Mouse (Mus musculus): ENCODE data around the gene Trpm1. TPM values are rescaled to one million over a fixed set of nuclear protein-coding genes. Genes with fewer than 3 reads are reported as not detected.

The Trpm1 gene
- polyA plus RNA-seq, 1 experiment: 0.41 TPM

DNA sequence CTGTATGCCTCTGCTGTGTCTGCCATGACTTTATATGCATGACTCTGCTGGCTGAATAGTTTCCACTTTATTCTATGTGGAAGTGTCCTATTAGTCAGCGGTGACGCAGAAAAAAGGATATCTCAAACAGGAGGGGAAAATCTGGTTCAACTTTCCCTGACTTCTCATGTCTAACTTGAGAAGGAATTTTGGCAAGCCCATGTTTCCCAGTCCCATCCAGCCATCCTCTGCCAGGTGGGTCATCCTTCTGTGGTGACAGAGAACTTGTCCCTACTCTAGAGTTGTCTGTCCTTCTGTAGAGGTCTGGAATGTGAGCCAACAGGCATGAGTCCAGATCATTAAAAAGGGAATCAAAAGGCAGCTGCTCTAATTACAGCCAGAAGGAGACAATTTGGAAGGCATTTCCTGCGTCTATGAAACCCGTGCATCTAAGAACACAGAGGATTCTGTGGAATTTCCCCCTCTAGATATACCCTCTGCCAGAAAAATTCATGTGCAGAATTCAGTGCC is 86.2 kb downstream of the Trpm1 start:
- no peak for DNase-seq
- H3K4me1 ChIP-seq (ENCODE audit: control insufficient read depth, insufficient read depth, low read length): no peaks in the 10 kb centered on the region
- TF ChIP-seq POLR2A (IDR thresholded peaks at IDR 0.05; ENCODE audit: borderline replicate concordance, extremely low read depth, low read depth, low read length) (no peak), CTCF (IDR thresholded peaks at IDR 0.05; ENCODE audit: insufficient read depth, low read length) (no peak)
- H3K4me3 ChIP-seq (replicated peaks; ENCODE audit: extremely low read depth, low read depth, low read length): no peak overlapping the region
- 61% methylated on average over 4 of the region's 4 CpGs for WGBS

DNA sequence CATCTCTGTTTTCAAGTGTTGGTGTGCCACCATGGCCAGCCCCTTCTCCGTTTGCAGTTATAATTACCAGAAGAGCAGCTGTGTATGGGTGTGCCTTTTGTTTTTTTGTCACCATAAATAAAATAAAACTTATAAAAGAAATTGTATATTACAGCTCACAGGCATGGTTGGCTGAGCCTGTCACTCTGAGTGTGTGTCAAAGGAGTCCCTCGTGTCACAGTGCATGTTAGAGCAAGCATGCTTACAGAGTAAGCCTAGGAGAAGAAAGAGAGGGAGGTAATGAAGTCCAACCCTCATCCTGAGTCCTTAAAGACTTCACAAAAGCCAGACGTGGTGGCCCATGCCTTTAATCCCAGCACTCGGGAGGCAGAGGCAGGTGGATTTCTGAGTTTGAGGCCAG is 88.8 kb downstream of the Trpm1 start:
- WGBS: 76% methylated on average over 4 of the region's 4 CpGs
- Histone ChIP-seq H3K4me3 (replicated peaks; ENCODE audit: extremely low read depth, low read depth, low read length) (no peak overlapping the region), H3K4me1 (ENCODE audit: control insufficient read depth, insufficient read depth, low read length) (no peaks in the 10 kb centered on the region)
- DNase-seq: no peak
- TF ChIP-seq POLR2A (IDR thresholded peaks at IDR 0.05; ENCODE audit: borderline replicate concordance, extremely low read depth, low read depth, low read length) (no peak), CTCF (IDR thresholded peaks at IDR 0.05; ENCODE audit: insufficient read depth, low read length) (no peak)

DNA sequence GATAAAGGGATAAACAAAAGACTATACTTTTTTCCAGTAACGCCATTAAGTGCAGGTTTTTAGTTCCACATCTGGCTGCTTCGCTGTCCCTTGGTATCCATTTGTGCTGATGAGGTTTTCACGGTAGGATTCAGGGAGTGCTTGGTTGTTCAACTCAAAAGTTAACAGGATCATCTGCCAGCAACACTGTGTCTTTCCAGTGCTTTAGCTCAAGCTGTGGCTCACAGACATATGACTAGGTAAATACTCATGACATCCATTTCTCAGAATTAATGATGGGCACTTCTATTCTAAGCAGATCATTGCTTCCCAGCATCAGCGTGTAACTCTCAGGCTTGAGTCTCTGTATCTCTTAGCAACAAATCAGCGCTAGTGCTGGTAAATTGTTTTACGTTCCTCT is 90.7 kb downstream of the Trpm1 start:
- no peak for DNase-seq
- 91% methylated on average over 6 of the region's 6 CpGs for WGBS
- Histone ChIP-seq H3K4me3 (replicated peaks; ENCODE audit: extremely low read depth, low read depth, low read length) (no peak overlapping the region), H3K4me1 (ENCODE audit: control insufficient read depth, insufficient read depth, low read length) (no peaks in the 10 kb centered on the region)
- TF ChIP-seq CTCF (IDR thresholded peaks at IDR 0.05; ENCODE audit: insufficient read depth, low read length) (no peak), POLR2A (IDR thresholded peaks at IDR 0.05; ENCODE audit: borderline replicate concordance, extremely low read depth, low read depth, low read length) (no peak)

DNA sequence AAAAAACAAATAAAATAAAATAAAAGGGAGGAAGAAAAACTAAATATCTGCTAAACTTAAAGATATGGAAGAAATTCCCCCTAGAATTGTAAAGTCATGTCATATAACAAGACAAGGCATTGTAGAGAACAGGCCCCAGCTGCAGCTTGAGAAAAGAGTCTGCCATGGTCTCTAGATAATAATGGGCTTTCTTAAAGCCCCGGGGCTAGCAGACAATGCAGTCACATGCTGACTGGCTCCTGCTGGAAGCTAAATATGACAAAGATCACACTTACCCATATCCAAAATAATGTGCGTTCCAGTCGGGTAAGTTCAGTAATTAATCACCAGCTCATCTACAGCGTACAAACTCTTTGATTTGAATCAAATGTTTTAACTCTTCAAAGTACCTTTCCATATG is 93.1 kb downstream of the Trpm1 start:
- TF ChIP-seq POLR2A (IDR thresholded peaks at IDR 0.05; ENCODE audit: borderline replicate concordance, extremely low read depth, low read depth, low read length): no peak
- TF ChIP-seq CTCF (IDR thresholded peaks at IDR 0.05; ENCODE audit: insufficient read depth, low read length): no peak
- WGBS: 81% methylated on average over 4 of the region's 4 CpGs
- Histone ChIP-seq H3K4me3 (replicated peaks; ENCODE audit: extremely low read depth, low read depth, low read length) (no peak overlapping the region), H3K4me1 (ENCODE audit: control insufficient read depth, insufficient read depth, low read length) (no peaks in the 10 kb centered on the region)
- DNase-seq: no peak

DNA sequence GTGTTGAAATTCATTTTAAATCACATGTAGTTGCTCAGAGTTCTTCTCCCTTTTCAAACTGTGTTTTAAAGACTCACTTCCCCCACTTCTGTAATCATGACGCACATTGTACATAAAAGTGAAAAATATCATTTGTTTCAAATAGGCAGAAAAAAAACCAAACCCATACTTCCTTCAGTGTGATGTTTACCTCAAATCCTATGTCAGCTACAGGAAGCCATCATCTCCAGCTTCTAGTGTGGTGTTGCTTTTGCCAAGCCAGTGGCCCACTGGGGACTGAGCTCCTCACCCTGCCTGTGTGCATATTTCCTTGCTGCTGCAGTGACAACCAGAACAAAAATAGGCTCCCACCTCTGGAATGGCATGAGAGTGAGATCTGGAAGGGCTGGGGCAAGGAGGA is 94.7 kb downstream of the Trpm1 start:
- no peak for DNase-seq
- WGBS: 57% methylated on average over 1 of the region's 1 CpGs
- no peaks in the 10 kb centered on the region for H3K4me1 ChIP-seq (ENCODE audit: control insufficient read depth, insufficient read depth, low read length)
- no peak overlapping the region for H3K4me3 ChIP-seq (replicated peaks; ENCODE audit: extremely low read depth, low read depth, low read length)
- no peak for TF ChIP-seq POLR2A (IDR thresholded peaks at IDR 0.05; ENCODE audit: borderline replicate concordance, extremely low read depth, low read depth, low read length)
- TF ChIP-seq CTCF (IDR thresholded peaks at IDR 0.05; ENCODE audit: insufficient read depth, low read length): no peak

DNA sequence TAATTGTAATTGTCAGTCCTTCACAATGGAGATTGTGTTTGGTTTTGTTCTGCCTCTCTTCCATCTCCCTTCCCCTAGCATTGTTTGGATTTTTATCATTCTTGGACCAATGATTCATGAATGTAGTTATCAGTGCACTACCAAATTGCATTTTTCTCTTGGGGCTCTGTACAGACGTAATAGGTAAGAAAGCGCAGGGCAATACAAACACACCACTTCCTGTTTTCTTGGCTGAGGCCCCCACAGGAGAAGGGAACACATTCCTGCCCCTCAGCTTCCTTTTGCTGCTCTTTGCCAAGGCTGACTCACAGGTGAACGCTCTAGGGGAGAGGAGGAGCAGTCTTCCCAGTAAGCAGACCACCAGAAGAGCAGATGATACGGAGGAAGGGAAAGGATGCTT is 96.1 kb downstream of the Trpm1 start:
- TF ChIP-seq POLR2A (IDR thresholded peaks at IDR 0.05; ENCODE audit: borderline replicate concordance, extremely low read depth, low read depth, low read length): no peak
- TF ChIP-seq CTCF (IDR thresholded peaks at IDR 0.05; ENCODE audit: insufficient read depth, low read length): no peak
- WGBS: 22% methylated on average over 4 of the region's 4 CpGs
- Histone ChIP-seq H3K4me3 (replicated peaks; ENCODE audit: extremely low read depth, low read depth, low read length) (no peak overlapping the region), H3K4me1 (ENCODE audit: control insufficient read depth, insufficient read depth, low read length) (no peaks in the 10 kb centered on the region)
- no peak for DNase-seq

DNA sequence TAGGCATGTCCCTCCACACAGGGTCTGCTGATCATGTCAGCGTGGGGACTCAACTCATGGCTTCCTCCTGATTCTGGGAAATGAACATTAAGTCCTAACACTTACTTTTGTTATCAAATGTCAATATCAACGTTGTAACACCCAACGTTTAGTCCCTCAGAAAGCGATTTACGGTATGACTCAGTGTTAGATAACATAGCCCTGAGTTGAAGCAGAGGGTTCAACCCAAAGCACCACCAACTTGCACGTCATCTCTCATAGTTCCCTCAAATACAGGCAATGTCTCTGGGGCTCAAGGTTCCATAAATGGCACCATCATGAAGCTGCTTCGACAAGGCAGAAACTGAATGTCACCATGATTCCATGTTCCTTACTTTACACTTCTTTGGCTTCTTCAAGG is 96.8 kb downstream of the Trpm1 start:
- WGBS: 79% methylated on average over 7 of the region's 7 CpGs
- TF ChIP-seq CTCF (IDR thresholded peaks at IDR 0.05; ENCODE audit: insufficient read depth, low read length): no peak
- no peaks in the 10 kb centered on the region for H3K4me1 ChIP-seq (ENCODE audit: control insufficient read depth, insufficient read depth, low read length)
- no peak for DNase-seq
- H3K4me3 ChIP-seq (replicated peaks; ENCODE audit: extremely low read depth, low read depth, low read length): no peak overlapping the region

DNA sequence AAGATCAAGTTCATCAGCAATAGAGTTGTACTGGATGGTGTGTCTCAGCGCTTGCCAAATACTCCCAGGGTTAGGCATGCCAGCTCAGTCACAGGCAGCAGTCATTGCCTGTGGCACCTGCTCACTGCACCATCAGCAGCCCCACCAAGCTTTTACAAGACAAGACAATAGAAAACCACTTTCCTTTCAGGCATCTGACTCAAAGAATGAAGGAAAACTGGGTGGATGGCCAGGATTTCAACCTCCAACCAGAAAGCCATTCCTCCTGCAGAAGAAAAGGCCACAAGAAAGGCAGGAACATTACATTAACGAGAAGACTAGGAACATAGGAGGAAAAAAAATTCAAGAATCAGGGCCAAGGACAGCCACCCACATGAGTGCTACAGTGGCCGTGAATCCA is 100.1 kb downstream of the Trpm1 start:
- Histone ChIP-seq H3K4me1 (ENCODE audit: control insufficient read depth, insufficient read depth, low read length) (no peaks in the 10 kb centered on the region), H3K4me3 (replicated peaks; ENCODE audit: extremely low read depth, low read depth, low read length) (no peak overlapping the region)
- TF ChIP-seq CTCF (IDR thresholded peaks at IDR 0.05; ENCODE audit: insufficient read depth, low read length): no peak
- TF ChIP-seq POLR2A (IDR thresholded peaks at IDR 0.05; ENCODE audit: borderline replicate concordance, extremely low read depth, low read depth, low read length): no peak
- WGBS: 87% methylated on average over 3 of the region's 3 CpGs
- no peak for DNase-seq

DNA sequence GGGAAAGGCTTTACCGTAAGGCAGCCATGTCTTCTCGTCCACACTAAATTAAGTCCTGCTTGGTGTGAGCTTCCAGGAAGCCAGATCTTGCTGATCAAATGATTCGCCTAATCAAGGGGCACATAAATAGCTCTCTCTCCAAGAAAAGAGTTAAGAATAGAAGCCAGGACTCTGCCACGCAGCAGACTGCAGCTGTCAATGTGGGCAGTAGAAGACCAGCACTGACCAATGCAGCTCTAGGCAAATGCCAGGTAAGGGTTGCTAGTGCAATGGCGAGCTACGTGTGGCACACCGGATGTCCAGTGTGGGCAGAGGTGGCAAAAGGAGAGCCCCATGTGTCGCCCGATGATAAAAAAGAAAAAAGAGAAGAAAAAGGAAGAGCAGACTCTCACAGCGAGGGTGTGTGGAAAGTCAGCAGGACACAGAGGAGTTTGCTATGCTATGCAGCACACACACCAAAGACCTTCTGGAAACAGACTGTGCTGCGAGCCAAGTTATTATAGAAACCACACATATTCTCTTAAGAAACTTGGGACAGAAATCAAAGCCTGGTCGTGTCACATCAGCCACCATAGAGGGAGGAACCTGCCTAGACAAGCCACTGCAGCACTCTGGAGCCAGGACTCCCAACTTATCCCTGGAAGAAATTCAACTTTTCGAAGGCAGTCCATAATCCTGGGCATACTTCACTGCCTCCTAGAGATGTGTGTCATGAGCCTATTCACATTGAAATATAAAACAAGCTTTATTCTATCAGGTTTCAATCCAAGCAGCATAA is 112.1 kb downstream of the Trpm1 start:
- TF ChIP-seq CTCF (IDR thresholded peaks at IDR 0.05; ENCODE audit: insufficient read depth, low read length) (no peak), POLR2A (IDR thresholded peaks at IDR 0.05; ENCODE audit: borderline replicate concordance, extremely low read depth, low read depth, low read length) (no peak)
- 69% methylated on average over 13 of the region's 13 CpGs for WGBS
- Histone ChIP-seq H3K4me3 (replicated peaks; ENCODE audit: extremely low read depth, low read depth, low read length) (no peak overlapping the region), H3K4me1 (ENCODE audit: control insufficient read depth, insufficient read depth, low read length) (no peaks in the 10 kb centered on the region)
- no peak for DNase-seq

DNA sequence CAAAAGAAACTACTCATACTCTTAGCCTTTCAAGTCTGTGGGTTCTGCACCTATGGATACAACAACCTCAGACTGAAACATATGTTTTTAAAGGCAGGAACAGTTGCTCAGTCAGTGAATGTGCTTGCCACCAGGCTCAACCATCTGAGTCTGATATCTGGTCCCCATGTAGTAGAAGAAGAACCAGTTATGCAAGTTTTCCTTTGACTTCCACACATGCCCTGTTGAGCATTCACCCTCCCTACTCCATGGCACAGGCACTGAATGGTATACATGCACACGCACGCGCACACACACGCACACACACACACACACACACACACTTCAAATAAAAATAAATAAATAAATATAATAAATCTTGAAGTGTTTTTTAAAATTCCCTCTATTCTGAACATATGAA is 113.0 kb downstream of the Trpm1 start:
- no peak for DNase-seq
- H3K4me1 ChIP-seq (ENCODE audit: control insufficient read depth, insufficient read depth, low read length): no peaks in the 10 kb centered on the region
- whole genome bisulfite sequencing: 89% methylated on average over 4 of the region's 4 CpGs

More for the DNA sequence above, 113.0 kb downstream of the Trpm1 start:
- no peak overlapping the region for H3K4me3 ChIP-seq (replicated peaks; ENCODE audit: extremely low read depth, low read depth, low read length)
- TF ChIP-seq CTCF (IDR thresholded peaks at IDR 0.05; ENCODE audit: insufficient read depth, low read length): no peak
- TF ChIP-seq POLR2A (IDR thresholded peaks at IDR 0.05; ENCODE audit: borderline replicate concordance, extremely low read depth, low read depth, low read length): no peak

Data from lung, adult 2 months (tissue).